Mouse (Mus musculus) kidney, embryonic 14.5 days (tissue): ENCODE results near the gene Prune1. TPM values are rescaled to one million over a fixed set of nuclear protein-coding genes. Genes with fewer than 3 reads are reported as not detected.

Experiments used
- ATAC-seq: fragments of 200-750 bp; cut with Nextera tagmentation; 2 replicates; pipeline ENCODE4 v1.8.0; 2017; ENCODE audit warnings: moderate number of reproducible peaks, mild to moderate bottlenecking, moderate TSS enrichment, moderate library complexity; ENCODE audit not compliant: low FRiP score, low TSS enrichment
- H3K27ac ChIP-seq: fragments of 300-500 bp; sonication (generic); 2 replicates; pipeline ENCODE4 v1.5.1; 2014; ENCODE audit warnings: low read depth, mild to moderate bottlenecking, low read length, moderate library complexity, mixed read lengths
- H3K27me3 ChIP-seq: fragments of 300-500 bp; sonication (generic); 2 replicates; pipeline ENCODE4 v1.6.1; 2014; ENCODE audit warnings: mild to moderate bottlenecking, low read length; ENCODE audit not compliant: control insufficient read depth, insufficient read depth
- H3K36me3 ChIP-seq: fragments of 300-500 bp; sonication (generic); 2 replicates; pipeline ENCODE4 v1.6.1; 2014; ENCODE audit warnings: low read length, mixed read lengths; ENCODE audit not compliant: control insufficient read depth, insufficient read depth
- H3K4me1 ChIP-seq: fragments of 300-500 bp; sonication (generic); 2 replicates; pipeline ENCODE4 v1.6.1; 2014; ENCODE audit warnings: low read length, mixed read lengths; ENCODE audit not compliant: control insufficient read depth, insufficient read depth
- H3K4me2 ChIP-seq: fragments of 300-500 bp; sonication (generic); replicated peaks from 2 replicates; pipeline ENCODE4 v1.6.1; 2014; ENCODE audit warnings: low read depth, mild to moderate bottlenecking, low read length
- H3K4me3 ChIP-seq: fragments of 300-500 bp; sonication (generic); 2 replicates; pipeline ENCODE4 v1.5.1; 2014; ENCODE audit warnings: mild to moderate bottlenecking, low read length
- H3K9ac ChIP-seq: fragments of 300-500 bp; sonication (generic); 2 replicates; pipeline ENCODE4 v1.6.1; 2014; ENCODE audit warnings: low read depth, mild to moderate bottlenecking, low read length, moderate library complexity
- H3K9me3 ChIP-seq: fragments of 300-500 bp; sonication (generic); 2 replicates; pipeline ENCODE4 v1.6.1; 2016; ENCODE audit warnings: low read length; ENCODE audit not compliant: control insufficient read depth
- WGBS: fragments of 180-500 bp; shearing (Covaris S2); extraction: QIAGEN DNeasy Blood & Tissue Kit; methylation state at CpG from one replicate; pipeline ENCODE4 v1.1.7; 2014; 5-methylcytosine and 5-hydroxymethylcytosine counted together
- polyA plus RNA-seq: library from polyadenylated mRNA; unstranded; fragments of >200 nt; fragmentation: Nextera tagmentation; extraction: Ambion mirVana; gene quantifications from 2 replicates; pipeline ENCODE4 v1.2.1, GENCODE M21; 2014

Prune1 gene
- polyA plus RNA-seq, 1 experiment from 2014 or later: 22.1 TPM

DNA sequence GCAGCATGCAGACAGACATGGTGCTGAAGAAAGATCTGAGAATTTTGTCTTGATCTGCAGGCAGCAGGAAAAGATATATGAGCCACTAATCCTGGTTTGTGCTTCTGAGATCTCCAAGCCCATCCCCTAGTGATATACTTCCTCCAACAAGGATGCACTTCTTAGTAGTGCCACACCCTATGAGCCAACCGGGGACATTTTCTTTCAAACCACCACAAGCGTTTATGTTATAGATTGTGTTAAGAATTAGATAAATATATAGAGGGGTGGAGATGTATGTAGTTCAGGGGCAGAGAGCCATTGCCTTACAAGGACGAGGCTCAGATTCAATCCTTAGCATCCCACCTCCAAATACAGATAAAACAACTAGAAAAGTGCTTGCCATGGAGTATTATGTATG lies 28.6 kb upstream of the Prune1 start:
- no peaks in the 10 kb centered on the region for H3K4me1 ChIP-seq
- H3K27me3 ChIP-seq: no peaks in the 10 kb centered on the region
- no peaks in the 10 kb centered on the region for H3K36me3 ChIP-seq
- no peak overlapping the region for H3K27ac ChIP-seq
- WGBS: 72% methylated on average over 3 of the region's 3 CpGs
- no peaks in the 10 kb centered on the region for H3K9me3 ChIP-seq
- H3K4me3 ChIP-seq: no peak overlapping the region
- no peak overlapping the region for H3K4me2 ChIP-seq
- ATAC-seq: no peak
- no peak overlapping the region for H3K9ac ChIP-seq

DNA sequence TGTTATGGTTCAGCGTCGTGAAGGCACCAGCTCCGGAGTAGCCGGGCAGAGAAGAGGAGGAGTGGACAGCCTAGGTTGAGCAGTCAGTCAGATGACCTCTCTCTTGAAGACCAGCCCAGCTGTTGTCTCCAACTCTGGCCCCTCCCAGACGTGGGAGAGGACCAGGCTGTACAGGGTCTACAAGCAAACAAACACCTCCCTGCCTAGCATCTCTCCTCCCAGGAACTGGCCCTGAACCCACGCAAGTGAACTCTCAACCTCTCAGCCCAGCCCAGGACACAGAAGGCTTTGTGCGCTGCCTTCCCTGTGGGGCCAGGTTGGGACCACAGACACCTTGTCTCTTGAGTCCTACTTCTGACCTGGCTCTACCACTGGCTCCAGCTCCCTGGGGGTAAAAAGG lies 25.2 kb upstream of the Prune1 start, which contains the start of gene Anxa9:
TSS of gene Anxa9 (minus strand) at position 77 of the 400 bp plus-strand sequence.
- Histone ChIP-seq H3K9me3 (no peaks in the 10 kb centered on the region), H3K4me1 (no peaks in the 10 kb centered on the region), H3K36me3 (no peaks in the 10 kb centered on the region), H3K27me3 (no peaks in the 10 kb centered on the region), H3K9ac (no peak within 1 kb of the TSS), H3K27ac (peak within 1 kb of the TSS; percentile 42), H3K4me2 (no peak within 1 kb of the TSS), H3K4me3 (no peak within 1 kb of the TSS)
- ATAC-seq: peak; percentile 33; the same call in 1 of the 2 replicates
- WGBS: 53% methylated on average over 7 of the region's 7 CpGs

DNA sequence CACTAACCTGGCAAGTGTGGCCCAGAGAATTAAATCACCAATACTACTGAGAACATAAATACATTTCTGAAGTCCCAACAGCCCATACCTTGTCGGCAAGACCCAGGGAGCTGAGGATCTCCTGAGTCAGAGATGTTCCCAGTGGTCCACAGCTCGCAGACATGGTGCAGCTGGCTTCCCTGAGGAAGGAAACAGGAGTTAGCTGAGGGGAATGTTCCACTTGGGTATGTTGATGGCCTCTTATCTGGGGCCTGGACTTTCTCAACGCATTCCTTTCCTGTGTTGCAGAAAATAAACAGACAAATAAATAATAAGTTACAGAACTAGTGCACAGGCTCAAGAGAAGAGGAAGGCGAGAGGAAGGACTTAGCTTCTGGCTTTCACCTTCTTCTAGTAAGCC lies 24.4 kb upstream of the Prune1 start:
- Histone ChIP-seq H3K4me2 (no peak overlapping the region), H3K27ac (no peak overlapping the region), H3K4me1 (no peaks in the 10 kb centered on the region), H3K9me3 (no peaks in the 10 kb centered on the region), H3K4me3 (no peak overlapping the region), H3K27me3 (no peaks in the 10 kb centered on the region), H3K36me3 (no peaks in the 10 kb centered on the region), H3K9ac (no peak overlapping the region)
- 85% methylated on average over 4 of the region's 4 CpGs for WGBS
- ATAC-seq: no peak

- Histone ChIP-seq H3K9me3 (no peaks in the 10 kb centered on the region), H3K4me1 (no peaks in the 10 kb centered on the region; the same call in 1 of the 2 replicates), H3K27me3 (no peaks in the 10 kb centered on the region), H3K27ac (no peak overlapping the region), H3K9ac (no peak overlapping the region), H3K36me3 (no peaks in the 10 kb centered on the region), H3K4me3 (no peak overlapping the region), H3K4me2 (no peak overlapping the region)
- 82% methylated on average over 3 of the region's 3 CpGs for WGBS
- ATAC-seq: no peak
Observed at GRCm38 (mm10) chr3:95301204-95301796, 19.4 kb upstream of the Prune1 start.

- Histone ChIP-seq H3K9me3 (no peaks in the 10 kb centered on the region), H3K4me1 (no peaks in the 10 kb centered on the region; the same call in 1 of the 2 replicates), H3K4me3 (no peak overlapping the region), H3K27ac (no peak overlapping the region), H3K36me3 (peaks cover 22% of the 10 kb centered on the region), H3K9ac (no peak overlapping the region), H3K4me2 (no peak overlapping the region), H3K27me3 (no peaks in the 10 kb centered on the region)
- no peak for ATAC-seq
- WGBS: 83% methylated on average over 7 of the region's 7 CpGs
Observed at GRCm38 (mm10) chr3:95298018-95298417, 16.1 kb upstream of the Prune1 start.

GRCm38 (mm10) chr3:95296103-95296469 lies 14.2 kb upstream of the Prune1 start:
- H3K9ac ChIP-seq: no peak overlapping the region
- no peak overlapping the region for H3K27ac ChIP-seq
- H3K27me3 ChIP-seq: no peaks in the 10 kb centered on the region
- no peak overlapping the region for H3K4me2 ChIP-seq
- H3K36me3 ChIP-seq: peaks cover 33% of the 10 kb centered on the region
- H3K4me3 ChIP-seq: no peak overlapping the region
- peak; percentile 48; the same call in 1 of the 2 replicates for ATAC-seq
- WGBS: 12% methylated on average over 5 of the region's 5 CpGs
- no peaks in the 10 kb centered on the region; the same call in 1 of the 2 replicates for H3K4me1 ChIP-seq
- no peaks in the 10 kb centered on the region for H3K9me3 ChIP-seq

- WGBS: 73% methylated on average over 11 of the region's 11 CpGs
- no peak overlapping the region for H3K27ac ChIP-seq
- H3K4me2 ChIP-seq: no peak overlapping the region
- no peak overlapping the region for H3K9ac ChIP-seq
- peaks cover 36% of the 10 kb centered on the region for H3K36me3 ChIP-seq
- H3K4me1 ChIP-seq: no peaks in the 10 kb centered on the region; the same call in 1 of the 2 replicates
- H3K27me3 ChIP-seq: no peaks in the 10 kb centered on the region
- H3K9me3 ChIP-seq: no peaks in the 10 kb centered on the region
- ATAC-seq: 0 out of 2 replicates have a peak, but pooled peaks have one; percentile 29
- no peak overlapping the region for H3K4me3 ChIP-seq
Observed at GRCm38 (mm10) chr3:95295321-95296102, 13.6 kb upstream of the Prune1 start.

GRCm38 (mm10) chr3:95294718-95295117 lies 12.8 kb upstream of the Prune1 start:
- no peak overlapping the region for H3K9ac ChIP-seq
- WGBS: 87% methylated on average over 5 of the region's 5 CpGs
- ATAC-seq: no peak

DNA sequence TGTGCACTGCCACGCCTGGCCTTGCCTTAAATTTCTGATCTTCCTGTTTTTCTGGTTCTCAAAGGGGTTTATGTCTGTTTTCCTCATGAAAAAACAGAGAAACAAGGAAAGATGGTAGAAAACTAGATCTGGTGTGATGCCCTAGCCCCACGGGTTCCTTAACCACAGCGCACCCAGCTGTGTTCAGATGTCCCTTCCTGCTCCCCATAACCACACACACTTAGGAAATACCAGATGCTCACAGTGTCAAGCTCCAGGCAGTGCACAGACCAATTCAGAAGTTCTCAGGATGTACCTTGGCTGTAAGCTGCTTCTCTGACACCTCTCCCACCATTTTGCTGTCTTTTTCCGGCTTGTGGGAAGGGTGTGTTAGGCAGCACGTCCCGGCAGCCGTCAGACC lies 12.4 kb upstream of the Prune1 start:
- ATAC-seq: no peak
- no peaks in the 10 kb centered on the region for H3K27me3 ChIP-seq
- WGBS: 89% methylated on average over 7 of the region's 7 CpGs
- no peak overlapping the region for H3K9ac ChIP-seq
- no peak overlapping the region for H3K4me2 ChIP-seq
- H3K4me3 ChIP-seq: no peak overlapping the region
- H3K36me3 ChIP-seq: peaks cover 38% of the 10 kb centered on the region
- H3K27ac ChIP-seq: no peak overlapping the region
- no peaks in the 10 kb centered on the region for H3K9me3 ChIP-seq
- no peaks in the 10 kb centered on the region; the same call in 1 of the 2 replicates for H3K4me1 ChIP-seq

More at GRCm38 (mm10) chr3:95294718-95295117, 12.8 kb upstream of the Prune1 start:
- Histone ChIP-seq H3K4me1 (no peaks in the 10 kb centered on the region; the same call in 1 of the 2 replicates), H3K27ac (no peak overlapping the region), H3K27me3 (no peaks in the 10 kb centered on the region), H3K4me2 (no peak overlapping the region), H3K9me3 (no peaks in the 10 kb centered on the region), H3K4me3 (no peak overlapping the region), H3K36me3 (peaks cover 38% of the 10 kb centered on the region)
